In genomic region chr6:56373753-56374152, GRCm38 (mm10) we compare ENCODE assay signal across 12 mouse cellular contexts.
DNase-seq lines count a peak whose midpoint lies in the region; ATAC-seq and TF ChIP-seq lines count a peak whose summit lies in the region.
"Had no signal": no experiment of that assay in that cellular context is flagged by ENCODE, and none has a peak within 500 bp of the region (broad histone marks: within the 10 kb centered on the region; RNA-seq: fewer than 3 reads in every experiment).

No protein-coding gene starts in this region.

- TF ChIP-seq CTCF in hindbrain, postnatal 0 days (IDR thresholded peaks at IDR 0.05; ENCODE audit: low read depth): no peak

- H3K9ac ChIP-seq in heart, embryonic 11.5 days (ENCODE audit: low read depth, low read length): no peak overlapping the region
- H3K9ac ChIP-seq in heart, embryonic 14.5 days (ENCODE audit: low read length): no peak overlapping the region
- no peak overlapping the region for H3K9ac ChIP-seq in hindbrain, postnatal 0 days (replicated peaks; ENCODE audit: low read length)
- H3K9ac ChIP-seq: limb, embryonic 12.5 days had no signal

- no peak overlapping the region for H3K27ac ChIP-seq in heart, embryonic 11.5 days (ENCODE audit: low read depth, low read length)
- peak overlapping the region; percentile 73 to 79 for H3K27ac ChIP-seq in heart, embryonic 14.5 days (replicated peaks in 1 of 2; ENCODE audit: control insufficient read depth in 1 of 2, insufficient read depth in 1 of 2, low read depth in 2 of 2, low read length in 2 of 2)
- peak overlapping the region; percentile 62 for H3K27ac ChIP-seq in hindbrain, postnatal 0 days
- H3K27ac ChIP-seq: limb, embryonic 12.5 days had no signal

- H3K27me3 ChIP-seq in heart, embryonic 11.5 days (ENCODE audit: control insufficient read depth, insufficient read depth, low read length): no peaks in the 10 kb centered on the region
- no peaks in the 10 kb centered on the region for H3K27me3 ChIP-seq in heart, embryonic 14.5 days (ENCODE audit: control insufficient read depth, insufficient read depth, low read length)
- no peaks in the 10 kb centered on the region for H3K27me3 ChIP-seq in hindbrain, postnatal 0 days (ENCODE audit: insufficient read depth, low read length)
- H3K27me3 ChIP-seq: limb, embryonic 12.5 days had no signal

- WGBS in heart, embryonic 11.5 days (ENCODE audit: insufficient replicate concordance): 62% methylated on average over 3 of the region's 3 CpGs
- 27% methylated on average over 3 of the region's 3 CpGs for WGBS in heart, embryonic 14.5 days
- WGBS in hindbrain, postnatal 0 days: 60% methylated on average over 3 of the region's 3 CpGs

- H3K4me1 ChIP-seq in heart, embryonic 11.5 days (ENCODE audit: control insufficient read depth, insufficient read depth, low read length): peaks cover 8% of the 10 kb centered on the region
- H3K4me1 ChIP-seq in heart, embryonic 14.5 days (ENCODE audit: control insufficient read depth in 2 of 2, insufficient read depth in 2 of 2, low read length in 2 of 2): peaks cover 16 to 33% of the 10 kb centered on the region in 2 experiments
- peaks cover 8% of the 10 kb centered on the region for H3K4me1 ChIP-seq in hindbrain, postnatal 0 days (ENCODE audit: insufficient read depth, low read length)
- H3K4me1 ChIP-seq: limb, embryonic 12.5 days had no signal

- no peak overlapping the region for H3K4me2 ChIP-seq in heart, embryonic 11.5 days
- peak overlapping the region; percentile 4; the same call in 1 of the 2 replicates for H3K4me2 ChIP-seq in heart, embryonic 14.5 days (ENCODE audit: low read length)
- H3K4me2 ChIP-seq in hindbrain, postnatal 0 days (ENCODE audit: low read depth, low read length): no peak overlapping the region
- H3K4me2 ChIP-seq: limb, embryonic 12.5 days had no signal

- no peaks in the 10 kb centered on the region for H3K36me3 ChIP-seq in heart, embryonic 11.5 days (ENCODE audit: control insufficient read depth, insufficient read depth, low read length)
- no peaks in the 10 kb centered on the region for H3K36me3 ChIP-seq in heart, embryonic 14.5 days (ENCODE audit: control insufficient read depth, insufficient read depth, low read length)
- no peaks in the 10 kb centered on the region for H3K36me3 ChIP-seq in hindbrain, postnatal 0 days (ENCODE audit: insufficient read depth, low read length)
- H3K36me3 ChIP-seq: limb, embryonic 12.5 days had no signal

- no peaks in the 10 kb centered on the region for H3K9me3 ChIP-seq in heart, embryonic 11.5 days (replicated peaks; ENCODE audit: control insufficient read depth, low read length)
- H3K9me3 ChIP-seq in heart, embryonic 14.5 days (ENCODE audit: control insufficient read depth, low read length): no peaks in the 10 kb centered on the region
- H3K9me3 ChIP-seq in hindbrain, postnatal 0 days (ENCODE audit: low read length): no peaks in the 10 kb centered on the region
- H3K9me3 ChIP-seq: limb, embryonic 12.5 days had no signal

- peak; percentile 48 to 73 for DNase-seq in heart, adult 18-20 months
- DNase-seq in cerebellum, adult 8-10 months: peak; percentile 37
- peak; percentile 36 for DNase-seq in hindbrain, postnatal 0 days (ENCODE audit: low spot score)
- no peak for DNase-seq in spleen, postnatal 10 days (ENCODE audit: low spot score in 2 of 2)
- DNase-seq in layer of hippocampus, adult 8-10 months (ENCODE audit: low spot score in 2 of 2): no peak
- no peak for DNase-seq in left cerebral cortex, adult 8-10 months (ENCODE audit: low spot score in 2 of 2)
- DNase-seq: embryo, embryonic 11 days; gastrocnemius, postnatal 14 days had no signal

- H3K4me3 ChIP-seq in heart, embryonic 11.5 days (ENCODE audit: low read depth, low read length): no peak overlapping the region
- no peak overlapping the region for H3K4me3 ChIP-seq in heart, embryonic 14.5 days (ENCODE audit: control insufficient read depth in 1 of 2, insufficient read depth in 1 of 2, low read depth in 1 of 2, low read length in 2 of 2)
- H3K4me3 ChIP-seq in hindbrain, postnatal 0 days (ENCODE audit: low read length): no peak overlapping the region
- H3K4me3 ChIP-seq: limb, embryonic 12.5 days had no signal

- ATAC-seq in heart, embryonic 11.5 days (replicated peaks; ENCODE audit: insufficient number of reproducible peaks, low FRiP score, low TSS enrichment): no peak
- ATAC-seq in heart, embryonic 14.5 days (ENCODE audit: insufficient number of reproducible peaks, insufficient read depth, low FRiP score, low read depth): peak; percentile 90
- ATAC-seq in hindbrain, postnatal 0 days: peak; percentile 65
- ATAC-seq: intestine, postnatal 0 days had no signal

Comparison
In these comparisons a context has a peak if more than half of its experiments do, and no peak if none do; other contexts are left out.
1. DNase-seq: peak in heart, adult 18-20 months (2 of 2), cerebellum, adult 8-10 months (single experiment) and hindbrain, postnatal 0 days (single experiment); none in spleen, postnatal 10 days (0 of 2), layer of hippocampus, adult 8-10 months (0 of 2) and left cerebral cortex, adult 8-10 months (0 of 2).